Mouse (Mus musculus): ENCODE data around the gene Tomm70a. TPM values are rescaled to one million over a fixed set of nuclear protein-coding genes. Genes with fewer than 3 reads are reported as not detected.

Tomm70a gene
- total RNA-seq, 4 experiments from 2014 or later = 30.0 to 34.5 (median 32.2) TPM

- no peak for DNase-seq (ENCODE audit: low spot score in 2 of 2)
These were observed 68.0 kb downstream of the Tomm70a start for GRCm38 (mm10) chr16:57189493-57189892.

- no peak for DNase-seq (ENCODE audit: low spot score in 2 of 2)
These were observed 68.9 kb downstream of the Tomm70a start for GRCm38 (mm10) chr16:57190390-57190789.

GRCm38 (mm10) chr16:57191214-57191613 lies 69.7 kb downstream of the Tomm70a start:
- DNase-seq (ENCODE audit: low spot score in 2 of 2) = no peak

GRCm38 (mm10) chr16:57196590-57196989 lies 75.1 kb downstream of the Tomm70a start:
- no peak for DNase-seq (ENCODE audit: low spot score in 2 of 2)

GRCm38 (mm10) chr16:57197281-57197680 lies 75.8 kb downstream of the Tomm70a start:
- DNase-seq (ENCODE audit: low spot score in 2 of 2) = no peak

Other genes with a start within 250 kb of the Tomm70a start
- 1 to 10 TPM in 1 of 4 experiments, under 1 TPM in 3; 0.19 to 1.7 (median 0.24) TPM for gene Tmem45a, start 235.5 kb upstream of the Tomm70a start, total RNA-seq (2022)
- not detected for gene Lnp1, start 193.6 kb upstream of the Tomm70a start, total RNA-seq (2022)
- not detected for gene Tmem45a2, start 50.3 kb upstream of the Tomm70a start, total RNA-seq (2022)
- gene Nit2, start 45.6 kb downstream of the Tomm70a start, total RNA-seq (2022) = 10 to 100 TPM; 19.5 to 26.0 (median 22.4) TPM
- 10 to 100 TPM; 19.5 to 23.2 (median 19.7) TPM for gene Tbc1d23, start 109.8 kb downstream of the Tomm70a start, total RNA-seq (2022)
- gene Tmem30c, start 171.2 kb downstream of the Tomm70a start, total RNA-seq (2022) = not detected
- gene Filip1l, start 231.4 kb downstream of the Tomm70a start, total RNA-seq (2022) = 10 to 100 TPM; 44.3 to 47.8 (median 46.5) TPM

All from gastrocnemius, adult 8-10 months (tissue).